Mouse (Mus musculus): ENCODE measurements around the gene Lbx2. TPM values are rescaled to one million over a fixed set of nuclear protein-coding genes. Genes with fewer than 3 reads are reported as not detected.

Gene Lbx2
- not detected in 2 replicates for polyA plus RNA-seq (2014; fragmentation: Nextera tagmentation; extraction: Ambion mirVana)

DNA sequence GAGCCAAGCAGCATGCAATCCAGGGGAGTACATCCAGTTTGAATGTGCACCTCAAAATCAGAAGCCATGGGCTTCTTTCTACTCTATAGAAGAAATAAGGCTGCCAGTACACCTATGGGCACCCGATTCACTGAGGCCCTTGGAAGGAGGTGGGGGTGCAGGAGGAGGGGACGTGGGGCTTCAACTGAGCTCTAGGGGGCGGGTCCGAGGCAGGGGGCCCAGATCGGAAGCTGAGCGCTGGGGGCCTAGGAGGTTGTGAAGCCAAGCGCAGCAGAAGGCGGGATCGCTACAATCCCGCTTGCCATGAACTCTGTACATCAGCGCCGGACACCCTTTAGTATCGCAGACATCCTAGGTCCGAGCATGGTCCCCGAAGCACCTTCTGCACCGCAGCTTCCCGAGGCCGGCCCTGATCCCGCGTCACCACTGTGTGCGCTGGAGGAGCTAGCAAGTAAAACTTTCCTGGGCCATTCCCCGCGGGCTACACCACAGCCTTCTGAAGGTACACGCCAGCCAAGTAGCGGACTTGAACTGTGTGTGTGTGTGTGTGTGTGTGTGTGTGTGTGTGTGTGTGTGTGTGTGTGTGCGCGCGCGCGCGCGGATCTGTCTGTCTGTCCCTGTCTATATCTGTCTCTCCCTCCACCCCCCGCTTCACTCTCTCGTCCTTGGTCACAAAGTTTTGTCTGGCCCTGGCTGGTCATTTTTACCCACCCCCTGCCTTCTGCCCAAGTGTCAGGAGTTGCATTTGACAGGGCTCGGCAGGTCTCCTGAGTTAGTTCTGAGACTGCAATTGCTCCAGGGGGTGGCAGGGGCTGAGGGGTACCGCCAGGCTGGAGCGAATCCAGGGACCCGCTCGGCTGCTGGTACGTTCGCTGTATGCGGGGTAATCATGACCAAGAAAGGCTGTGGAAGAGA, at the start of gene Lbx2:
Gene Lbx2 (plus strand): TSS at position 247 of the 915 bp plus-strand sequence.
- no peak within 1 kb of the TSS for H3K4me2 ChIP-seq (ENCODE audit: low read length)
- DNase-seq: no peak

DNA sequence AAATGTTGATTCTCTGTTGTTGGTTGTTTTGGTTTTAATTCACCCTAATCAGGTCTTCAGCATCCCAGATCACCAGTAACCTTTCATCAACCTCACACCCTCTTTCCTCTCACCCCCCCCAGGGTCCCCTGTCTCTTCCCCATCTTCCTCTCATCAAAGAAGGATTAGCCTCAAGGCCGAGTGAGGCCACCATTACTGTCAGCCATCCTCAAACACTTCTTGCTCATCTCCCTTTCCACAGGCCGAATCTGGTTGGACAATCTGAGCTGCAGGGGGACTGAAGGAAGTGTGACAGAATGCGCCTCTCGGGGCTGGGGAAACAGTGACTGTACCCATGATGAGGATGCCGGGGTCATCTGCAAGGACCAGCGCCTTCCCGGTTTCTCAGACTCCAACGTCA, 49.0 kb upstream of the Lbx2 start:
- H3K9me3 ChIP-seq (ENCODE audit: control insufficient read depth, low read length): no peaks in the 10 kb centered on the region
- 80% methylated on average over 8 of the region's 8 CpGs for WGBS
- no peak overlapping the region for H3K27ac ChIP-seq (replicated peaks; ENCODE audit: low read depth, low read length)
- ATAC-seq (ENCODE audit: low FRiP score, low TSS enrichment) (no peak), DNase-seq (no peak)
- no peak overlapping the region for H3K9ac ChIP-seq (replicated peaks; ENCODE audit: low read length)
- peaks cover 19% of the 10 kb centered on the region for H3K4me1 ChIP-seq (ENCODE audit: control insufficient read depth, insufficient read depth, low read length)
- H3K36me3 ChIP-seq (ENCODE audit: control insufficient read depth, insufficient read depth, low read length): no peaks in the 10 kb centered on the region
- no peak overlapping the region for H3K4me2 ChIP-seq (ENCODE audit: low read length)
- no peak overlapping the region for H3K4me3 ChIP-seq (replicated peaks; ENCODE audit: low read depth, low read length)
- H3K27me3 ChIP-seq (ENCODE audit: control insufficient read depth, insufficient read depth, low read length): peaks cover 17% of the 10 kb centered on the region

More for the DNA sequence above, at the start of gene Lbx2:
- H3K9ac ChIP-seq (replicated peaks; ENCODE audit: low read length): no peak within 1 kb of the TSS
- H3K4me1 ChIP-seq (ENCODE audit: control insufficient read depth, insufficient read depth, low read length): no peaks in the 10 kb centered on the region
- peaks cover 77% of the 10 kb centered on the region for H3K27me3 ChIP-seq (ENCODE audit: control insufficient read depth, insufficient read depth, low read length)
- H3K9me3 ChIP-seq (ENCODE audit: control insufficient read depth, low read length): no peaks in the 10 kb centered on the region
- no peak within 1 kb of the TSS for H3K27ac ChIP-seq (replicated peaks; ENCODE audit: low read depth, low read length)
- no peak for ATAC-seq (ENCODE audit: low FRiP score, low TSS enrichment)
- H3K36me3 ChIP-seq (ENCODE audit: control insufficient read depth, insufficient read depth, low read length): peaks cover 5% of the 10 kb centered on the region
- 2% methylated on average over 42 of the region's 42 CpGs for WGBS
- H3K4me3 ChIP-seq (replicated peaks; ENCODE audit: low read depth, low read length): no peak within 1 kb of the TSS

DNA sequence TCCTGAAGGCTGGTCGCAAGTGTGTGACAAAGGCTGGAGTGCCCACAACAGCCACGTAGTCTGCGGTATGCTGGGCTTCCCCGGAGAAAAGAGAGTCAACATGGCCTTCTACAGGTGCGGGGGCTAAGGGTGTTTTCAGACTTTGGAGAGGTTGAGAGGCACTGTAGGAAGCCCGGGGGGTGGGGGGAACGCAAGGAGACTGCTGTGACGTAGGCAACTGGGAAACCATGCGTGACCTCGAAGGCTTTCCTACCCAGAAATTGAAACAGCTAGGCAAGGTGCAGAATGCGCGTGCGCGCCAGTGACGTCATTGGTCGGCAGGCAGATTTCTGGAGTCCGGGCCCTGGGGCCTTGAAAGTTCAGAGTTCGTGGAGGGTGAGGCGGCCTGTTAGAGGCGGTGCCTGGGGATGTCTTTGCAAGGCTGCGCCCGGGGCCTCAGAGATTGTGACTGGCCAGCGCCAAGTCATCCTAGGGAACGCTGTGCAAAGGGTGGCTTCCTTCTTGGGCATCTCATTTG, 47.6 kb upstream of the Lbx2 start:
- peak; percentile 91 for DNase-seq
- WGBS: 8% methylated on average over 24 of the region's 24 CpGs
- Histone ChIP-seq H3K27ac (replicated peaks; ENCODE audit: low read depth, low read length) (no peak overlapping the region; the same call in 1 of the 2 replicates), H3K9me3 (ENCODE audit: control insufficient read depth, low read length) (no peaks in the 10 kb centered on the region), H3K27me3 (ENCODE audit: control insufficient read depth, insufficient read depth, low read length) (peaks cover 4% of the 10 kb centered on the region; the same call in 1 of the 2 replicates), H3K36me3 (ENCODE audit: control insufficient read depth, insufficient read depth, low read length) (no peaks in the 10 kb centered on the region), H3K4me1 (ENCODE audit: control insufficient read depth, insufficient read depth, low read length) (peaks cover 9% of the 10 kb centered on the region), H3K4me3 (replicated peaks; ENCODE audit: low read depth, low read length) (peak overlapping the region; percentile 23), H3K4me2 (ENCODE audit: low read length) (peak overlapping the region; percentile 63), H3K9ac (replicated peaks; ENCODE audit: low read length) (peak overlapping the region; percentile 36)
- peak; percentile 71 for ATAC-seq (ENCODE audit: low FRiP score, low TSS enrichment)

- ATAC-seq (ENCODE audit: low FRiP score, low TSS enrichment): no peak
- Histone ChIP-seq H3K4me3 (replicated peaks; ENCODE audit: low read depth, low read length) (no peak overlapping the region), H3K36me3 (ENCODE audit: control insufficient read depth, insufficient read depth, low read length) (no peaks in the 10 kb centered on the region), H3K4me2 (ENCODE audit: low read length) (no peak overlapping the region), H3K4me1 (ENCODE audit: control insufficient read depth, insufficient read depth, low read length) (peaks cover 6% of the 10 kb centered on the region; the same call in 1 of the 2 replicates), H3K27ac (replicated peaks; ENCODE audit: low read depth, low read length) (no peak overlapping the region), H3K9me3 (ENCODE audit: control insufficient read depth, low read length) (no peaks in the 10 kb centered on the region), H3K9ac (replicated peaks; ENCODE audit: low read length) (no peak overlapping the region), H3K27me3 (ENCODE audit: control insufficient read depth, insufficient read depth, low read length) (no peaks in the 10 kb centered on the region)
- DNase-seq: no peak
- WGBS: 80% methylated on average over 5 of the region's 5 CpGs
Measured at GRCm38 (mm10) chr6:83040601-83041000, 45.6 kb upstream of the Lbx2 start.

DNA sequence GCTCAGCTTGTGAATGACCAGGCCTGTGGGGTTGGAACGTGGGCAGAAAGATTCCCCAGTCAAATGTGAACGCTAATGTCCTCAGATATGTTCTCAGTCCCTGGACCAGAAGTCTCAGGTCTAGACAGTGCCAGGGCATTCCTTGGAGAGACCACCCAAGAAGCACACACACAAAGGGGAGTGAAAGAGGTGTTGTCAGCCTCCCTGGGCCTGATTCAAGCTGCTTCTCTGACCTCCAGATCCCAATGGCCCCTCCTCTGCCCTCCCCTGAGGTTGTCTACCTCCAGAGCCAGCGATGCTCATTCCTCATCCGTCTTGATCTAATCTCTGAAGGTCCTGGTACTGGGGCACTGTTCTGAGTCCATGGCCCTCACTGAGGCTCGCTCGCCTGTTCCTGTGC, 42.6 kb upstream of the Lbx2 start:
- ATAC-seq (ENCODE audit: low FRiP score, low TSS enrichment) (no peak), DNase-seq (no peak)
- 62% methylated on average over 6 of the region's 6 CpGs for WGBS
- no peak overlapping the region for H3K27ac ChIP-seq (replicated peaks; ENCODE audit: low read depth, low read length)
- H3K4me3 ChIP-seq (replicated peaks; ENCODE audit: low read depth, low read length): no peak overlapping the region
- no peaks in the 10 kb centered on the region for H3K36me3 ChIP-seq (ENCODE audit: control insufficient read depth, insufficient read depth, low read length)
- H3K9ac ChIP-seq (replicated peaks; ENCODE audit: low read length): no peak overlapping the region
- peaks cover under 1% of the 10 kb centered on the region; the same call in 1 of the 2 replicates for H3K4me1 ChIP-seq (ENCODE audit: control insufficient read depth, insufficient read depth, low read length)
- no peaks in the 10 kb centered on the region for H3K27me3 ChIP-seq (ENCODE audit: control insufficient read depth, insufficient read depth, low read length)
- no peak overlapping the region for H3K4me2 ChIP-seq (ENCODE audit: low read length)
- H3K9me3 ChIP-seq (ENCODE audit: control insufficient read depth, low read length): no peaks in the 10 kb centered on the region

GRCm38 (mm10) chr6:83043993-83044392, 42.2 kb upstream of the Lbx2 start:
- Histone ChIP-seq H3K4me1 (ENCODE audit: control insufficient read depth, insufficient read depth, low read length) (no peaks in the 10 kb centered on the region; the same call in 1 of the 2 replicates), H3K4me3 (replicated peaks; ENCODE audit: low read depth, low read length) (no peak overlapping the region), H3K4me2 (ENCODE audit: low read length) (no peak overlapping the region), H3K9me3 (ENCODE audit: control insufficient read depth, low read length) (no peaks in the 10 kb centered on the region), H3K27me3 (ENCODE audit: control insufficient read depth, insufficient read depth, low read length) (no peaks in the 10 kb centered on the region), H3K36me3 (ENCODE audit: control insufficient read depth, insufficient read depth, low read length) (no peaks in the 10 kb centered on the region), H3K9ac (replicated peaks; ENCODE audit: low read length) (no peak overlapping the region), H3K27ac (replicated peaks; ENCODE audit: low read depth, low read length) (no peak overlapping the region)
- 91% methylated on average over 5 of the region's 5 CpGs for WGBS
- ATAC-seq (ENCODE audit: low FRiP score, low TSS enrichment): no peak
- no peak for DNase-seq

DNA sequence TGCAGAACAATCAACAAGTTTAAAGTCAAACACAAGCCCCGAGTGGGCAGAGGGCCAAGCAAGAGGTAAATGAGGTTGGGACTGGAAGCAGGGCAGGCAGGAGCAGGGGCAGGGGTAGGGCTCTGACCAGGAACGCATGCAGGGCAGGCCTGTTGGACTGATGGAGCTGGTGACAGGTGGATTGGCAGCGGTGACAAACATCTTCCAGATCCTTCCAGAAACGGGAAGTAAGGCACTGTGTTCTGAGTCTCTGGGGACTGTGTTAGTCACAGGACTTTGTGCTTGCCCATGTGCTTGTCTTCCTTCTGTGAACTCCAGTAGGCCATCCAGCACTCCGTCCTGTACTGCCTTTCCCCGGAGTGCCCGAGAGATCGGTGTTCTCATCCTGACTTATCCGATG, 41.4 kb upstream of the Lbx2 start:
- Histone ChIP-seq H3K4me3 (replicated peaks; ENCODE audit: low read depth, low read length) (no peak overlapping the region), H3K27ac (replicated peaks; ENCODE audit: low read depth, low read length) (no peak overlapping the region), H3K27me3 (ENCODE audit: control insufficient read depth, insufficient read depth, low read length) (no peaks in the 10 kb centered on the region), H3K9me3 (ENCODE audit: control insufficient read depth, low read length) (no peaks in the 10 kb centered on the region), H3K4me1 (ENCODE audit: control insufficient read depth, insufficient read depth, low read length) (no peaks in the 10 kb centered on the region), H3K4me2 (ENCODE audit: low read length) (no peak overlapping the region), H3K9ac (replicated peaks; ENCODE audit: low read length) (no peak overlapping the region), H3K36me3 (ENCODE audit: control insufficient read depth, insufficient read depth, low read length) (no peaks in the 10 kb centered on the region)
- 82% methylated on average over 9 of the region's 9 CpGs for WGBS
- no peak for ATAC-seq (ENCODE audit: low FRiP score, low TSS enrichment)
- DNase-seq: no peak

- no peaks in the 10 kb centered on the region for H3K9me3 ChIP-seq (ENCODE audit: control insufficient read depth, low read length)
- H3K4me3 ChIP-seq (replicated peaks; ENCODE audit: low read depth, low read length): no peak overlapping the region
- peaks cover 11% of the 10 kb centered on the region for H3K4me1 ChIP-seq (ENCODE audit: control insufficient read depth, insufficient read depth, low read length)
- 76% methylated on average over 10 of the region's 10 CpGs for WGBS
- no peaks in the 10 kb centered on the region for H3K27me3 ChIP-seq (ENCODE audit: control insufficient read depth, insufficient read depth, low read length)
- no peak overlapping the region for H3K4me2 ChIP-seq (ENCODE audit: low read length)
- H3K27ac ChIP-seq (replicated peaks; ENCODE audit: low read depth, low read length): no peak overlapping the region
- DNase-seq (no peak), ATAC-seq (ENCODE audit: low FRiP score, low TSS enrichment) (no peak)
- H3K36me3 ChIP-seq (ENCODE audit: control insufficient read depth, insufficient read depth, low read length): peaks cover 9% of the 10 kb centered on the region
- H3K9ac ChIP-seq (replicated peaks; ENCODE audit: low read length): no peak overlapping the region
Measured at GRCm38 (mm10) chr6:83049367-83049766, 36.8 kb upstream of the Lbx2 start.
